Mouse (Mus musculus) adrenal gland, adult 2 months (tissue): ENCODE data around the gene Slc19a3. TPM values are rescaled to one million over a fixed set of nuclear protein-coding genes. Genes with fewer than 3 reads are reported as not detected.

Source experiments
- DNase-seq: peaks from one replicate; pipeline ENCODE4 v3.0.0; 2021
- long read RNA-seq: library from polyadenylated mRNA; stranded (forward); transcript quantifications from one replicate; pipeline ENCODE4 v2.0.0, GENCODE M21; 2021
- polyA plus RNA-seq: library from polyadenylated mRNA; depleted of rRNA; stranded (reverse); fragments of >200 nt; gene quantifications from 2 replicates; pipeline ENCODE4 v1.2.3, GENCODE M21; 2012; rRNA removed
- total RNA-seq, 2 experiments: library from RNA; stranded (reverse); gene quantifications; 2 replicates each; pipeline ENCODE4 v1.2.3; 2021

Gene Slc19a3
- total RNA-seq (under 1 TPM; 0.14 to 0.26 TPM), polyA plus RNA-seq (0.15 and 0.25 TPM in 2 replicates)
- long read RNA-seq: 0 reads

DNA sequence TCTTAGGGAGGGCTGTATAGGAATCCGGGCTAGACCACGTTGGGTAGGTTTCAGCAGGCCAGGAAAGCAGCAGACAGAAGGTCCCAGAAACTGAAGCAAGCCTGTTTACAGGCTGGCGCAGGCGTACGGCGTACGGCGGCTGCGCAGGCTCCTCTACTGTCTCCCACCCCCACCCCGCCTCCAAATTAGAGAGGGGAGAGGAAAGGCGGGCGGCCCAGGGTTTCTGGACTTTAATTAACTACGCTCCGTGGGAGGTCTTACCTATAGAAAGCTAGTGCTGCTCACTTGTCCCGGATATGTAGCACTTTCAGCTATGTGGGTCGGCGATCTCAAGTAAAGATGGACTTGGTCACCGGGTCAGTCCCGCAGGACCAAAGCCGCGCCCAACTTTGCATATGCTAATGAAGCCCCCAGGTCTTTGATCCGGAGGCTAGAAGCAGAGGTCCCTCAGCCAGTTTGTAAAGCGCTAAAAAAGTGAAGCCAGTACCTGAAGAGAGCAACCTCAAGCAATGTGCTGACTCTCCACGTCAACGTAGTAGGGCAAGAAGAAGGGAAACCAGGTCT lies at the start of gene Slc19a3:
Slc19a3 (minus strand) TSS at position 340 of the 564 bp plus-strand sequence.
- DNase-seq: peak; percentile 45

DNA sequence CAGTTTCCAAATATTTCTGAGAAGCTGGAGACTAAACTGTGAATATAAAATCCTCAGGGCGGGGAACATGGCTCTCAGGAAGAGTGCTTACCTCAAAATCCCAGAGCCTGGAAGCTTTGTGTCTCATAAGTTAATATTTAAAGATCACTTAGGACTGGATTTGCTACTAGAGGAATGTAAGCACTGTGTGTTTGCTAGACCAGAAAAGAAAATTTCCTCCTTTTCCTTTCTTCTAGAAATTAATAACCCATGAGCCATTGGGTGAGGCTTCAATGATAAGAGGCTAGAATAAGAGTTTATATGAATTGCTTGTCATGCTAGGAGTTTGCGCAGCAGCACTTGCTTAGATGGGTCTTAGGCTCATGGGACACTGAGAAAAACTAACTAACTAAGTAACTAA lies 46.5 kb upstream of the Slc19a3 start:
- DNase-seq: no peak

DNA sequence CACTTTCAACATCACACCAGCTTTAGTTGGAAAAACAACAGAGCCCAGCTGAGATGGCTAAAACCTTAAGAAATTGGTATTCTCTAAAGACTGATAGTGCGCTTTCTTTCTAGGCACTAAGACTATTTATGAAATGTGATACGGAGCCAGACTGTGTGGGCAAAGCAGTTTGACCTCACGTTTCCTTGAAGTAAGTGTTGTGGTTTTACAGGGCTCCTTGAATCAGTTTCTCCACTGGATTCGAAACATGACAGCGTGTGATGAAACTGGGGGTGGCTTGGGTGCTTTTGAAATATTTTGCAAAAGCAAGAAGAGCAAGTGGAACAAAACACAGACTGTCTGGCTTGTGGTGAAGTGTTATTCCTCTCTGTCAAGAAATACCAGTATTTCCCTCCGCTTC lies 38.8 kb upstream of the Slc19a3 start:
- DNase-seq: no peak

DNA sequence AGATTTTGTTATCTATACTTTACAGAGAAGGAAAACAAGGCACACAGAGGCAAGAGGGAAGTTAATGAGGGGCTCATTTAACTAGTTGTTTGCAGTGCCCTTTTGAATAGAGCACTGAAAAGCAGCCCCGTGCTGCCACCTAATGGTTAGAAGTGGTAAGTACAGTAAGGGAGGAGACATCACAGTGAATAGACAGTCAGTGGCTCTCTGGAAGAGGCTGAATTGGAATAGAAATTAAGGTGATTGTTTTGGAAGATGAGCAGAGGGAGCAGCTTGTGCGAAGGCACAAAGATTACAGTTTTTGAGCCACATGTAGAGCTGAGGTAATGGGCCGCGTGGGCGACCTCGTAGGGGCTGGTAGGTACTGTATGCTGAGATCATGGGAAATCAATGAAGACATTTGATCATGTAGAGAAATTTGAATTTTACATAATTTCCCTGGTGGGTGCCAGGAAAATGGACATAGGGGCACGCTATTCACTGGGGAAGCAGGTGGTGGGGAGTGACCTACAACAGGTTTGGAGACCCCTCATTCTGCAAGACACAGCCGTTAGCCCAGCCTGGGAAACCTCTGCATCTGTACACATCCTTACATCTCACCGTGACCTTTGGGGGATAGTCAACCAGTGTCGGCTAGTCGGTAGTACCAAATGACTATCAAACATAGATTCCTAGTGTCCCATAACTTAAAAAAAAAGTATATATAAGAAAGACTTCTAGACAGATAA lies 38.1 kb upstream of the Slc19a3 start:
- DNase-seq: peak; percentile 14

DNA sequence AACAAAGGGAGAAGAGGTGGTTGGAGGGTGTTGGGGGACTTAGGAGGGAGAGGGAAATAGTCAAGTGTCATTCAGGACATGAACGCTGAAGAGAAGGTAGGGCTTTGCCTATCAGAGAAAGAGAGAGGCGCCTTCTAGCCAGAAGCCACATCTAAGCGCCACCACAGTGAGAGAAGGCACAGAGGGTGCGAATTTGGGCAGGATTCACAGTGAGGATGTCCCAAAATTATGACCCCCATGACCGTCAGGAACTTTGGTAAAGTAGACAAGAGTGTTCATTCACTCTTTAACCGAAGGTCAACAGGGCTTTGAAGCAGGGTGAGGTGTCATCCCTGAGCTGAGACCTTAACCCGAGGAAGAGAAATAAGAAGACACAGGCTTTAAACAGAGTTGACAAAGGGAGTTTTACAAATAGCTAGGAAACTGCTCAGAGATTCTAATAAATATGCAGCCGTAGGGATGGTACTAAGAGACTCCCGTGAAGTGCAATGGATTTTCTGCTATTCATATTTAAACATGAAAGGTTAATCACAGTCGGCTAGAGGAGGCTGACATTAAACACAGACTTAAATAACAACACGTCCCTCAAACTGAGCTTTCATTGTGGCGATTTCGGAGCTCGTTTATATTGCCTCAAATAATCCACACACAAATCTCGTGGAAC lies 37.4 kb upstream of the Slc19a3 start:
- no peak for DNase-seq

DNA sequence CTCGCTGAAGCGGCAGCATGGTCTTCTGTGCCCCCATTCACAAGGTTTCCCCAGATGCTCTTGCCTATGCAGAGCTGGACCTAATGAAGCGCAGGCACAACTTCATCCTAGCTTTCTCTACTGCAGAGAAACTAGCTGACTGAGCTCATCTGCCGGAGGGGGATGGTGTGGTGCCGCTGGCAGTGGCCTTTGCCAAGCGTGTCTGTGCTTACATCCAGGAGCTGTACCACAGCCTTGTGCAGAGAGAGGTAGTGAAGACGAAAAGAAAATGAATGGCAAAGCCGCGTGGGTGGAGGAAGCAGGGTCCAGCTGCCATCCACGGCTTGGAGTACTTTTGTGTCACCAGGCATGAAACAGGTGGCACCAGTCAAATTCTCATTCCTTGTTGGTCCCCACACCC lies 29.0 kb upstream of the Slc19a3 start:
- no peak for DNase-seq

DNA sequence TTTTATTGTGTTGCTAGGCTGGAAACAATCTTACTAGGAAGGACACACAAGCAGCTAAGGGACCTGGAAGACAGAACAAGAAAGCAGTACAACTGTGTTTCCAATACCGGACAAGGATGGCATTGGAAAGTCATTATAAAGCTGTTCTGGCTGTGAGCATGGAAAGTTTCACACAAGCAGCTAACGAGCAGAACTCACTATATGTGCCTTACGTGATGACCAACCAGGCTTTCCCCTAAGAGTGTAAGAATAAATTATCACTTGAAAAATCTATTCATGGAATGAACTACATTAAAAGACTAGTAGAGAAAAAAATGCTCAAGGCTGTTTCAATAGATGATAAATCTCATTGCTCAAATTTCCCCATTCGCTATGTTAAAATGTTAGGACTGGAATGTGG lies 28.3 kb upstream of the Slc19a3 start:
- no peak for DNase-seq

DNA sequence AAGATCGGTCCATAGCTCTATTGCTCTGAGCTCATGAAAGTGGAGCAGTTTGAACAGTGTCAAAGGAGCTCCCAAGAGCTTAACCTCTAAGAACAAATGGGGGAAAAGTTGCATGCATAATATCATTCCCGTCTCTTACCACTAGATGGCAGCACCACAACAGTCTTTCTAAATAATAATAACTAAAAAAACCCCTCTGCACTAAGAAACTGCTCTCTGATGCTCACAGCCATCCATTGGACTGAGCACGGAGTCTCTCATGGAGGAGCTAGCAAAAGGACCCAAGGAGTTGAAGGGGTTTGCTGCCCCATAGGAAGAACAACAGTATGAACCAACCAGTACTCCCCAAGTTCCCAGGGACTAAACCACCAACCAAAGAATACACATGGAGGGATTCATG lies 26.6 kb upstream of the Slc19a3 start:
- no peak for DNase-seq

DNA sequence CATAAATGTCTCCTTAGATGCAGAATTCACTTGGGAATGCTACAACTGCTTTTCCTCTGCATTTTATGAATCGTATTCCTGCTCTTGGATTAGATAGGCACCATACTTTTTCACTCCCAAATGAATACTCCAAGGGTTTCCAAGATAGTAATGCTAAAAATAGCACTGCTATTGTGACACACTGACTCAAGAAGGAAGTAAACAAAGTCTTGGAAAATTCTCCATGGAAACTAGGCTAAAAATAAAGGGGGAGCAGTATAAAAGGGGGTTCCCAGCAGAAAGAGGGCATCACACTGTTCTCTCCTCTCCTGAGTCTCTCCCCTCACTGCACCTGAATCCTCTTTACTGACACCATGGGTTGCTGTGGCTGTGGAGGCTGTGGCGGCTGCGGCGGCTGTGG lies 22.4 kb upstream of the Slc19a3 start, which contains the start of gene Krtap28-13:
Krtap28-13 (plus strand) TSS at position 288 of the 400 bp plus-strand sequence.
- no peak for DNase-seq

DNA sequence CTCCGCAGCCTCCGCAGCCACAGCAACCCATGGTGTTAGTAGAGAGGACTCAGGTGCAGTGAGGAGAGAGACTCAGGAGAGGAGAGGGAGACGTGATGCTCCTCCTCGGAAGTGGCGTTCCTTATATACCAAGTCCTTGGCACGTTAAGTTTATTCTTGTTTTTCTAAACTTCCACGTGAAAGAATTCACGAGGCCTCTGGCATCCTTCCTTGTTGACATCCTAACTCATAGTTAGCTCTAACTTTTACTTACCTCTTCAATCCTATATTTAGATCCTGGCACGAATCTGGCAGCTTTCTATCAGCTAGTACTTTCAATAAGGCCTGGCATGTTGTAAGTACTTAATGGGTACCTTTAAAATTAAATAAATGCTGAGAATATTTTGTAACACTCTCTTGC lies 21.0 kb upstream of the Slc19a3 start, which contains the start of gene A030005K14Rik:
A030005K14Rik (minus strand) TSS at position 101 of the 400 bp plus-strand sequence.
- DNase-seq: no peak

DNA sequence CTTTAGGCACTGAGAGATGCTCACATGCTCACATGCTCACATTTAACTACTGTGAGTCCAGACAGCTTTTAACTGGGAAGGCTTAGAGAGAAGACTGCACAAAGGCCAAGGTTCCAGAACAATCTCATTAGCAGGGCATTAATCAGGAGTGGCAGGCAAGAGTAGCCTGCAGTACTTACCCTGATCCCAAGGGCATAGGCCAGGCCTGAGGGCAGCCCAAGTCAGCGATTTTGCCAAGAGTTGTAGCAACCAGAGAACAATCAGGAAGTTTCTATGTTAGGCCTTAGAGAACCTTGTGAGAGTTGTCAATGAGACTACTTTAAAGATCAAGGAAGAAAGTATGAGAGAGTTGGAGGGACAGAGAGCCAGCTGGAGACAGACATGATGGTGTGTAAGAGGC lies 20.2 kb upstream of the Slc19a3 start:
- DNase-seq: peak; percentile 9

DNA sequence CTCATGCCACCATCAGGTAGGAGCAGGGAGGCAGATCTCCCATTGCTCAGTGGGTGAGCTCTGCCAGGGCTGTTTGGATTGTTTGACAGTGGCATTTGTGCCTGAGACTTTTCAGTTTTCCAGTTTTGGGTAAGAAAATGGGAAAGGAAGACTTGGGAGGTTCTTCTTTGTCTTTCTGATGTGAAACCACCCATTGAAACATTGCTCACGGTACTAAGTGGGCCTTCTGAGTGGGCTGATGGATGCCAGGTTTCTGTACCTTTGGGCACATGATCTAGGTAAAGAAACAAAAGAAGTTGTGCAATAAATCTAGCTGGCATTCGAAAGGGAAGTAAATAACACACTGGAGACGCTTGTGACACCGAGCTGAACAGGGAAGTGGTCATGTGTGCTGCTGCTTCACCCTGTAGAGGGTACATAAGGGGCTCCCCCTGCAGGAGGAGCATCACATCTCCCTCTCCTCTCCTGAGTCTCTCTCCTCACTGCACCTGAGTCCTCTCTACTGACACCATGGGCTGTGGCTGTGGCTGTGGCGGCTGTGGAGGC lies 6.7 kb upstream of the Slc19a3 start, which contains the start of gene Gm47969:
Gm47969 (plus strand) TSS at position 51 of the 546 bp plus-strand sequence.
- DNase-seq: no peak

DNA sequence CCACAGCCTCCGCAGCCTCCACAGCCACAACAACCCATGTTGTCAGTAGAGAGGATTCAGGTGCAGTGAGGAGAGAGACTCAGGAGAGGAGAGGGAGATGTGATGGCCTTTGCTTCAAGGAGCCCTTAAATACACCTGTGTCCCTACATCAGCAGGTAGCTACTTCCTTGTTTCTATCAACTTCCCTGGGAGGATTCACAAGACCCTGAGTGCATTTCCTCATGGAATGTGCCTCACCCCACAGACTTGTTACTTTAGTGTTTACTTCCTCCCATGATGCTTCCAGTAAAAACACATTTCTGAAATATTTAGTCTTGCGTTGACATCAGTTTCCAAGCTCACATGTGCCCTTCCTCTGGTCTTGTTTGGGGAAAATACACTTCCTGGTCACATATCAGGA lies 4.1 kb upstream of the Slc19a3 start, which contains the start of gene Krtap28-10:
Krtap28-10 (minus strand) TSS at position 101 of the 400 bp plus-strand sequence.
- no peak for DNase-seq

DNA sequence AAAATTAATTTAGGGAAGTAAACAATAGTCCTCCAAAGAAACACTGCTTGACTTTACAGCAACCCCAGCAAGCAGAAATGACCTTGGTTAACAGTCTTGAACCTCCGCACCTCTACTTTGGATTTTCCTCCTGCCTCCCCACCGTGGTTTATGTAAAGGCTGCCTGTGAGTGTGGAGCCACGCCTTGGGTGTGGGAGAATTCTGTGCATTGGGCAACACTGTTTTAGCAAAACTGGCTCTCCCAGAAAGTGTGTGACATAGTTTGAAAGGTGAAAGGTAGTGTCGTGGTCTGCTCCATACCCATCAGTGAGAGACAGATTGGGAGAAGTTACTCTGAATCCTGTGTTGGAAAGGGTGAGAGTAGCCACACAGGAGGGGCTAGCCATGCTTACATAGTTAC lies 832 bp upstream of the Slc19a3 start:
- no peak for DNase-seq

DNA sequence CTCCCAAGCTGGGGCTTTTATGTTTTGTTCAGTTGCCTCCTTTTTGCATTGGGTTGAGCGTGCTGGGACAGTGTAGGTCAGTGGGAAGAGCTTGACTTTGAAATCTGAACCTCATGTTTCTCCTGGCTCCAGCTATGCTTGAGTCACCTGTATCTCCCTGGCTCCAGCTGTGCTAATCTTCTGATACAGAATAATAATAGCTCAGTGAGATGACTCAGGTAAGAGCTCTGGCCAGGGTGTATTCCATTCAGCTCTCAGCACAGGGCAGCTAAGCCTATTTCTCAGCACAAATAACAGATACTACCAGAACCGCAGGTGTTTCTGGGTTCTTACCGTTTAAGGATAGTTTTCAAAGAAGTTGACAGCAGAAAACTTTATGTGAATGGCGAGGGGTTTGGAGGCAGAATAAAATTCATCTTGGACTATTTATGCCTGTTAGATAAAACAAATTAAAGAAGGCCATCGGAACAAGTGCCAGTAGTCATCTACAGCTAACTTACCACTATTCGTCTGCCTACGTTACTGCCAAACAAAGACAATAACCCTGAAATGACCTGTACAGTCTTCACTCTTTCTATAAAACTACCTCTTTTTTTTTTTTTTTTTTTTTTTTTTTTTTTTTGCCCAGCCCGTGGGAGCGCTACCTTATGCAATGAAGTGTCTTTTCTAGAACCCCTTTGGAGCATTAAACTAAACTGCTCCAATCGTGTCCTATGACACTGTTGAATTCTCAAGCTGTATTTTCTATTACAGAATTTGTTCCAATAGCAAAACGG lies 1.2 kb downstream of the Slc19a3 start:
- no peak for DNase-seq

DNA sequence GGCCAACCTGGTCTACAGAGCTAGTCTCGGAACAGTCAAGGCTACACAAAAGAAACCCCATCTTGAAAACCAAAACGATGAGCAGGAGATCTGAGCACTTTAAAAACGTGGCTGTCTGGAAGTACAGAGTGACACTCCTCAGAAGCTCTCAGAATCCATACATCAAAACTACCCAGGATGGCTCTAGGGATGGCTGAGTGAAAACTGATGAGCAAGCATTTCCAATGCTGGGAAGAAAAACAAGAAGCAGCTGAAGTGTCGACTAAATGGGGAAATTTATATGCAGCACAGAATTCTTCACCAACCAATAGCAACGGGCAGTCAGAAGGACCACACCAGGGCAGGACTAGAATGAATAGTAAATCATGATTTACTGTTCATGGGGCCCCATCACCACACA lies 3.7 kb downstream of the Slc19a3 start:
- DNase-seq: no peak

DNA sequence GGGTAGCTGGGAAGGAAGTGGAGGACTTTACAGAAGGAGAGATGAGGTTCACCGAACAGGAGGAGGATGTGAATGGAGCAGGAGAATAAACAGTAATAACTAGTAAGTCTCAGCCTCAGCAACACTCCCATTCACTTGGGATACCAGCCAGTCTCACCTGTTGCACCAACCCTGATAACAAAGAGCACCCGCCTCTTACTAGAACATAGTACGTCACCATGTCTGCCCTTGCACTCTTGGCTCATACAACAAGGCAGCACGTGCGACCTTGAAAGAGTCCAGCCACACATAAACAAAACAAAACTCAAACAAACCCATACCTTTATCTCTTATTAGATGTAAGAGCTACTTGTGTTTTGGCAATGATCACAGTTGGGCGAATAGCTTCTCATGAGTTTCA lies 5.7 kb downstream of the Slc19a3 start:
- DNase-seq: peak; percentile 1

DNA sequence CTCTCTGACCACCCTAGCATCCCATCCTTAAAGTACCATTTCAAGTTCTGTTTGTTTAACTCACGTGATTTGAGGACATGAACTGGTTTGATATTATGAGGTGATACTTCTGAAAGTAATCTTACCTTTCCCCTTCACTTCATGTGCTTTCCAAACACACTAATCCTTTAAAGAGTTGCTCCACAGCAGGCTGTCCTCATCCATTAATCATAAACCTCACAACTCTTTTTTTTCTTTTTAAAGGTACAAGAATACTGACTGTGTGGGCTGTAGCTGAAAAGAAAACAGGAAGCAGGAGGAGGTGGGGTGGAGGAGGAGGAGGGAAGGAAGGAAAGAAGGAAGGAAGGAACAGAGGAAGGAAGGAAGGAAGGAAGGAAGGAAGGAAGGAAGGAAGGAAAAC lies 6.3 kb downstream of the Slc19a3 start:
- DNase-seq: no peak

DNA sequence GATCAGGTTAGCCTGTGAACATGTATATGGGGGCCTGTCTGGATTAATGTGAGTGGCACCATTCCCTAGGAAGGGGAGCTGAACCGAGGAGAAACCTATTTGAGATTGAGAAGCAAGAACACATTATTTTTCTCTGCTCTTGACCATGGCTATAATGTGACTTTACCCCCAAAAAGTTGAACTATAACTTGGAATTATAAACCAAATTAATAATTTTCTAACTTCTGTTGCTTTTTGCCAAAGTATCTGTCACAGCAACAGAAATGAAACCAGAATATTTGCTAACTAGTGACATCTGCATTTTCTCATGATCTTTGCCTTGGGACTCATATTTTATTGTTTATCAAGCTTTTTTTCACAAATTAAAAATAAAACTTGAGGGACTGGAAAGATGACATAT lies 21.7 kb downstream of the Slc19a3 start:
- no peak for DNase-seq

DNA sequence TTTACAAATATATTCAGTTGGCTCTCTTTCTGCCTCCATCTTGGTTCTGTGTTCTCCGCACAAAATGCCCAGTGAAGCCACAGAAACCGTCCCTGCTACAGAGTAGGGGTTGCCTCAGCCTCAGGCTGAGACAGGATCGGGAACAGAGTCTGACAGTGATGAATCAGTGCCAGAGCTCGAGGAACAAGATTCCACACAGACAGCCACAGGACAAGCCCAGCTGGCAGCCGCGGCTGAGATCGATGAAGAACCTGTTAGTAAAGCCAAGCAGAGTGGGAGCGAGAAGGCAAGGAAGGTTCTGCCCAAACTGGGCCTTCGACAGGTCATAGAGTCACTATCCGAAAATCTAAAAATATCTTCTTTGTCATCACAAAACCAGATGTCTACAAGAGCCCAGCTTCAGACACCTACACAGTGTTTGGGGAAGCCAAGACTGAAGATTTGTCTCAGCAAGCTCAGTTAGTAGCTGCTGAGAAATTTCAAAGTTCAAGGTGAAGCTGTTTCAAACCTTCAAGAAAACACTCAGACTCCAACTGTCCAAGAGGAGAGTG lies 22.8 kb downstream of the Slc19a3 start:
- DNase-seq: no peak

DNA sequence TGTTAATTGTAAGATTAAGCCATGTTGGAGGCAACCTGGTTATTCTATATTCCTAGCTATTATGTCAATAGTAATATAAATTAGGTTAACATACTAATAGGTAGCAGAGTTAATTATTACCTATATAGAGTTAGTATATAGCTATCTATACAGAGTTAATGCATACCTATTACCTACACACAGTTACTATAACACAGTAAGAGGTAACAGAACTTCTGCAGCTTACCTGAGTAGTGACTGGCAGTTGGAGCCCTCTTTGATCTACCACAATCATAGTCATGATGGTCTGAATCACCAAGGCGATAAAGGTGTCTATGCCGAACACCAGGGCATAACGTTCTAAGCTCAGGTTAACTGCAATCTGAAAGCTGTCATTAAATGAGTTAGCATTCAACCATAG lies 23.8 kb downstream of the Slc19a3 start:
- no peak for DNase-seq

DNA sequence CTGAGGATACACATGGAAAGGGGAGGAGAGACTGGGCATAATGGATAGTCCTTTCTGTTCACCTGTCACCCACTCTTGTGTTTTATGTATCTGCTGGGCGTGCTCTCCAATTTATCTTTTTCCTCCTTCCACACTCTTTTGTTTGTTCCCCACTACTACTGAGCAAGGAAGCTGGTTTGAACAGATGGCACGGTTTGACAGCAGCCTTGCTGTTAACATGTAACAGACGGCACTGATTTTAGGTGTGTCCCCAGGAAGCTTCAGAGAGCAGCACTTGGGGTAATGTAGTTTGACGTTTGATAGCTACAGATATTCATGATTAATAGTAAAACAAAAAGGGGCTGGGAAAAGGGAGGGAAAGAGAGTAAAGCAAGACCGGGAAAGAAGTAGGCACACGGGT lies 30.8 kb downstream of the Slc19a3 start:
- DNase-seq: no peak
